Mouse (Mus musculus) skeletal muscle tissue, postnatal 0 days (tissue): ENCODE results near the gene Uaca. TPM values are rescaled to one million over a fixed set of nuclear protein-coding genes. Genes with fewer than 3 reads are reported as not detected.

ENCODE experiments used
- polyA plus RNA-seq: library from polyadenylated mRNA; unstranded; fragments of >200 nt; fragmentation: Nextera tagmentation; extraction: Ambion mirVana; gene quantifications from 2 replicates; pipeline ENCODE4 v1.2.1, GENCODE M21; 2015

Gene Uaca
- polyA plus RNA-seq, result 35.1 and 35.8 TPM in 2 replicates

GRCm38 (mm10) chr9:60794210-60794840 is at the start of gene Uaca:
Gene Uaca (plus strand): TSS chr9:60794542.

Other genes with a start within 250 kb of the Uaca start
- 5.4 and 5.7 TPM in 2 replicates for gene Lrrc49, start 106.4 kb upstream of the Uaca start, polyA plus RNA-seq
- 1.2 and 1.6 TPM in 2 replicates for gene Larp6, start 81.6 kb upstream of the Uaca start, polyA plus RNA-seq